Mouse (Mus musculus): ENCODE data around the gene Bcl2l15.

Gene Bcl2l15

DNA sequence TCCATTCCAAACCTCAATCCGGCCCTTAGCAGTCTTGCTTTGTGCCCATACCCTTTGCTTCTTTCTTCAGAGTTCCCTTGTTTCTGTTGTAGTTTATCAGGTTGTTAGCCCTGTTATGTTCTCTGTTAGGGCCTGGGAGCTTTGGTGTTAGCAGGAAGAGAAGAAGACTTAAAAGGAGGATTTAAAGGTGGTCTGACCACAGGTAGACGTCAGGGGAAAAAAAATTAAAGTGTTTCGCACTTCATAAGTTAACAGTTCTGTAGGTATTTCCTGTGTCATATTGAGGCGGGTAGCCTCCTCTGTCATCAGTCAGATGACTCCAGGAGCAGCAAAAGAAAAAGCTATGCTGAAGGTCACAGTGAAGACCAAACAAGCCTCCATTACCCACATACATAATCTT is 35.6 kb downstream of the Bcl2l15 start:
- no peak for DNase-seq (ENCODE audit: low spot score)

GRCm38 (mm10) chr3:103872663-103873098 is 40.3 kb downstream of the Bcl2l15 start:
- DNase-seq (ENCODE audit: low spot score), result no peak

- no peak for DNase-seq (ENCODE audit: low spot score)
Observed at GRCm38 (mm10) chr3:103874329-103874728, 41.9 kb downstream of the Bcl2l15 start.

- no peak for DNase-seq (ENCODE audit: low spot score)
Observed at GRCm38 (mm10) chr3:103885946-103886345, 53.5 kb downstream of the Bcl2l15 start.

DNA sequence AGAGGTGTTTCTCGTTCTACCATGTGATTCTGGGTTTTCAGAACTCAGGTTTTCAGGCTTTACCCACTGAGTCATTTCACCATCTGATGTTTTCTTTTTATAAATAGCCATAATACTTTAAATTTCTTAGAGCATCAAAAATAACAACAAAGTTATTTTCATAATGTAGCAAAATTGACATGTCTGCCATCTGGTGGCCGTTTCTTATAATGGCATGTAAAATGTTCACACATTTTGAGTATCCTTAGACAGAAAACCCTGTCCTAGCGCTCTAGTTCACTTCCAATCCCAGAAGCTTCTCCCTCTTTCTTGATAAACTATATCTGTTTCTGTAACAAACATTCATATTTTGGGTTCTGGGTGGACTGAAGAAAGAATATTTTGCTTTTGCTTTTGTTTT is 55.2 kb downstream of the Bcl2l15 start:
- no peak for DNase-seq (ENCODE audit: low spot score)

DNA sequence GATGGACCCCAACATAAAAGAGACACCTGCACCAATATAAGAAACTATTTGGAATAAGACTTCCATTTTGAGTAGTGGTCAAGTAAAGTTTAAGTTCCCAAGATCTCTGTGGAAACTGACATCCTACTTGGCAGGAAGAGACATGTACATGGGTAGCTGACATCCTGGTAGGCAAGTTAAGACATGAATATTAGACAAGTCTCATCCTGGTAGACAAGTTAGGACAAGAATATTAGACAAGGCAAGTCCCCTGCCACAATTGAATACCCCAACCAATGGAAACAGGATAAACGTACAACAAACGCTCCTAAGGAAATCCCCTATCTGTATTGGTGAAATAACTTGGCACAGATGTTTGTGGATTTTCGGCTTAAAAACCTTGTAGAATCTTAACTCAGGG is 61.0 kb downstream of the Bcl2l15 start:
- no peak for DNase-seq (ENCODE audit: low spot score)

All from ovary, postnatal 10 days (tissue).